Mouse (Mus musculus) stomach, postnatal 0 days (tissue): ENCODE measurements around the gene Slc43a1. TPM values are rescaled to one million over a fixed set of nuclear protein-coding genes. Genes with fewer than 3 reads are reported as not detected.
A peak's percentile ranks its signal among the peaks of the same experiment; 100 is the strongest.

ENCODE experiments used
- ATAC-seq: fragments of 200-750 bp; cut with Nextera tagmentation; 2 replicates; pipeline ENCODE4 v1.8.0; 2017; ENCODE audit not compliant: low FRiP score, low TSS enrichment
- DNase-seq: peaks from one replicate; pipeline ENCODE4 v3.0.0-alpha.2; 2016; ENCODE audit warnings: low spot score
- H3K27ac ChIP-seq: fragments of 300-500 bp; sonication (generic); replicated peaks from 2 replicates; pipeline ENCODE4 v1.5.1; 2014; ENCODE audit warnings: mild to moderate bottlenecking, control low read depth
- H3K27me3 ChIP-seq: fragments of 300-500 bp; sonication (generic); 2 replicates; pipeline ENCODE4 v1.6.1; 2014; ENCODE audit warnings: low read length; ENCODE audit not compliant: control insufficient read depth, insufficient read depth
- H3K36me3 ChIP-seq: fragments of 300-500 bp; sonication (generic); 2 replicates; pipeline ENCODE4 v1.6.1; 2014; ENCODE audit warnings: low read length, mixed read lengths; ENCODE audit not compliant: control insufficient read depth, insufficient read depth
- H3K4me1 ChIP-seq: fragments of 300-500 bp; sonication (generic); replicated peaks from 2 replicates; pipeline ENCODE4 v1.6.1; 2014; ENCODE audit warnings: antibody characterized with exemption; ENCODE audit not compliant: control insufficient read depth, insufficient read depth
- H3K4me2 ChIP-seq: fragments of 300-500 bp; sonication (generic); replicated peaks from 2 replicates; pipeline ENCODE4 v1.6.1; 2014; ENCODE audit warnings: low read depth, mild to moderate bottlenecking, control low read depth, moderate library complexity
- H3K4me3 ChIP-seq: fragments of 300-500 bp; sonication (generic); 2 replicates; pipeline ENCODE4 v1.5.1; 2014; ENCODE audit warnings: low read depth, low read length, control low read depth
- H3K9ac ChIP-seq: fragments of 300-500 bp; sonication (generic); 2 replicates; pipeline ENCODE4 v1.6.1; 2014; ENCODE audit warnings: mild to moderate bottlenecking, low read length, control low read depth, mixed read lengths
- H3K9me3 ChIP-seq: fragments of 300-500 bp; sonication (generic); 2 replicates; pipeline ENCODE4 v1.6.1; 2016; ENCODE audit warnings: low read length; ENCODE audit not compliant: control insufficient read depth
- CTCF ChIP-seq: IDR thresholded peaks from 2 replicates; pipeline ENCODE4 v1.5.1; 2016; ENCODE audit warnings: antibody characterized with exemption, low read depth, mild to moderate bottlenecking, moderate library complexity
- EP300 ChIP-seq: optimal IDR thresholded peaks from 2 replicates; pipeline ENCODE3; 2016; ENCODE audit warnings: antibody characterized with exemption
- WGBS: fragments of 180-500 bp; shearing (Covaris S2); extraction: QIAGEN DNeasy Blood & Tissue Kit; methylation state at CpG from one replicate; pipeline ENCODE4 v1.1.7; 2014; 5-methylcytosine and 5-hydroxymethylcytosine counted together
- polyA plus RNA-seq: library from polyadenylated mRNA; unstranded; fragments of >200 nt; fragmentation: Nextera tagmentation; extraction: Ambion mirVana; gene quantifications from 2 replicates; pipeline ENCODE4 v1.2.1, GENCODE M21; 2015

Slc43a1 gene
- polyA plus RNA-seq, 1 experiment from 2014 or later: 5.1 TPM

- 37% methylated on average over 13 of the region's 13 CpGs for WGBS
These were observed 16.1 kb upstream of the Slc43a1 start, which contains the start of gene Smtnl1 for GRCm38 (mm10) chr2:84822552-84822951. Gene Smtnl1 (minus strand): TSS chr2:84822652.

GRCm38 (mm10) chr2:84823237-84823636 lies 15.4 kb upstream of the Slc43a1 start:
- 30% methylated on average over 2 of the region's 2 CpGs for WGBS
- no peak overlapping the region for H3K4me3 ChIP-seq
- H3K9ac ChIP-seq: no peak overlapping the region
- H3K27me3 ChIP-seq: no peaks in the 10 kb centered on the region
- no peak for DNase-seq
- ATAC-seq: no peak
- H3K36me3 ChIP-seq: no peaks in the 10 kb centered on the region
- H3K27ac ChIP-seq: no peak overlapping the region
- no peak overlapping the region for H3K4me2 ChIP-seq
- H3K9me3 ChIP-seq: no peaks in the 10 kb centered on the region
- H3K4me1 ChIP-seq: no peaks in the 10 kb centered on the region
- TF ChIP-seq EP300: no peak

More at GRCm38 (mm10) chr2:84822552-84822951, 16.1 kb upstream of the Slc43a1 start, which contains the start of gene Smtnl1:
- Histone ChIP-seq H3K9ac (no peak within 1 kb of the TSS), H3K4me3 (no peak within 1 kb of the TSS), H3K4me2 (no peak within 1 kb of the TSS), H3K36me3 (no peaks in the 10 kb centered on the region), H3K4me1 (no peaks in the 10 kb centered on the region), H3K27ac (no peak within 1 kb of the TSS), H3K27me3 (no peaks in the 10 kb centered on the region), H3K9me3 (no peaks in the 10 kb centered on the region)
- no peak for ATAC-seq
- no peak for TF ChIP-seq CTCF
- no peak for TF ChIP-seq EP300
- DNase-seq: no peak

- H3K4me2 ChIP-seq: peak within 1 kb of the TSS; percentile 90
- peak within 1 kb of the TSS; percentile 80 for H3K4me3 ChIP-seq
- H3K9me3 ChIP-seq: no peaks in the 10 kb centered on the region
- peak within 1 kb of the TSS; percentile 66 for H3K9ac ChIP-seq
- DNase-seq (peak; percentile 91), ATAC-seq (peak; percentile 91)
- H3K36me3 ChIP-seq: peaks cover 4% of the 10 kb centered on the region; the same call in 1 of the 2 replicates
- TF ChIP-seq EP300 (peak; percentile 50), CTCF (no peak)
- no peaks in the 10 kb centered on the region for H3K27me3 ChIP-seq
- WGBS: under 1% methylated on average over 34 of the region's 34 CpGs
- H3K27ac ChIP-seq: peak within 1 kb of the TSS; percentile 59
- no peaks in the 10 kb centered on the region for H3K4me1 ChIP-seq
These were observed 12.0 kb upstream of the Slc43a1 start, which contains the start of gene Timm10 for GRCm38 (mm10) chr2:84826488-84827282. Gene Timm10 (plus strand): TSS chr2:84826997.

GRCm38 (mm10) chr2:84827283-84827920 lies 11.2 kb upstream of the Slc43a1 start:
- peaks cover 4% of the 10 kb centered on the region; the same call in 1 of the 2 replicates for H3K36me3 ChIP-seq
- no peaks in the 10 kb centered on the region for H3K27me3 ChIP-seq
- peak overlapping the region; percentile 90 for H3K4me2 ChIP-seq
- TF ChIP-seq EP300 (no peak), CTCF (no peak)
- ATAC-seq (peak; percentile 63), DNase-seq (peak; percentile 85)
- WGBS: under 1% methylated on average over 29 of the region's 29 CpGs
- no peaks in the 10 kb centered on the region for H3K9me3 ChIP-seq
- H3K4me1 ChIP-seq: no peaks in the 10 kb centered on the region
- peak overlapping the region; percentile 66 for H3K9ac ChIP-seq
- peak overlapping the region; percentile 59 for H3K27ac ChIP-seq
- H3K4me3 ChIP-seq: peak overlapping the region; percentile 80

- Histone ChIP-seq H3K9me3 (no peaks in the 10 kb centered on the region), H3K27ac (peak overlapping the region; percentile 78), H3K4me3 (no peak overlapping the region), H3K4me2 (peak overlapping the region; percentile 21; the same call in 1 of the 2 replicates), H3K36me3 (peaks cover 4% of the 10 kb centered on the region; the same call in 1 of the 2 replicates), H3K4me1 (no peaks in the 10 kb centered on the region), H3K27me3 (no peaks in the 10 kb centered on the region), H3K9ac (no peak overlapping the region; the same call in 1 of the 2 replicates)
- ATAC-seq (peak; percentile 77), DNase-seq (peak; percentile 83)
- WGBS: 17% methylated on average over 10 of the region's 10 CpGs
- TF ChIP-seq CTCF (peak; percentile 95), EP300 (no peak)
These were observed 6.8 kb upstream of the Slc43a1 start for GRCm38 (mm10) chr2:84831666-84832391.
